Mouse (Mus musculus) liver, postnatal 0 days (tissue): ENCODE data around the gene Foxe3. TPM values are rescaled to one million over a fixed set of nuclear protein-coding genes. Genes with fewer than 3 reads are reported as not detected.
"Not testable (repeated sequence)": the region's sequence is repeated elsewhere in the genome, so short reads cannot be mapped to it uniquely, and the experiment has no call there.

ENCODE experiments used
- ATAC-seq: fragments of 200-750 bp; cut with Nextera tagmentation; 2 replicates; pipeline ENCODE4 v1.8.0; 2017; ENCODE audit warnings: mild to moderate bottlenecking, moderate library complexity
- DNase-seq: peaks from one replicate; pipeline ENCODE4 v3.0.0-alpha.2; 2016
- H3K27ac ChIP-seq: fragments of 300-500 bp; sonication (generic); 2 replicates; pipeline ENCODE4 v1.5.1; 2014; ENCODE audit warnings: antibody characterized with exemption, moderate library complexity, mild to moderate bottlenecking, low read depth
- H3K27me3 ChIP-seq: fragments of 300-500 bp; sonication (generic); 2 replicates; pipeline ENCODE4 v1.6.1; 2014; ENCODE audit warnings: low read length, control low read depth, mixed read lengths; ENCODE audit not compliant: insufficient read depth
- H3K36me3 ChIP-seq: fragments of 300-500 bp; sonication (generic); replicated peaks from 2 replicates; pipeline ENCODE4 v1.6.1; 2014; ENCODE audit warnings: mild to moderate bottlenecking, control low read depth, low read length, moderate library complexity, mixed read lengths; ENCODE audit not compliant: insufficient read depth
- H3K4me1 ChIP-seq: fragments of 300-500 bp; sonication (generic); 2 replicates; pipeline ENCODE4 v1.6.1; 2014; ENCODE audit warnings: antibody characterized with exemption, mild to moderate bottlenecking, control low read depth; ENCODE audit not compliant: insufficient read depth
- H3K4me2 ChIP-seq: fragments of 300-500 bp; sonication (generic); 2 replicates; pipeline ENCODE4 v1.6.1; 2014; ENCODE audit warnings: low read depth, mild to moderate bottlenecking, low read length, moderate library complexity, mixed read lengths
- H3K4me3 ChIP-seq: fragments of 300-500 bp; sonication (generic); 2 replicates; pipeline ENCODE4 v1.5.1; 2014; ENCODE audit warnings: low read depth, low read length
- H3K9ac ChIP-seq: fragments of 300-500 bp; sonication (generic); replicated peaks from 2 replicates; pipeline ENCODE4 v1.6.1; 2014; ENCODE audit warnings: mild to moderate bottlenecking, moderate library complexity
- H3K9me3 ChIP-seq: fragments of 300-500 bp; sonication (generic); 2 replicates; pipeline ENCODE4 v1.6.1; 2016; ENCODE audit warnings: mild to moderate bottlenecking, control low read depth, low read length, mixed read lengths
- CTCF ChIP-seq: sonication (generic); IDR thresholded peaks from 2 replicates; pipeline ENCODE4 v1.5.1; 2016; ENCODE audit warnings: antibody characterized with exemption, low read depth
- EP300 ChIP-seq: IDR thresholded peaks from 2 replicates; pipeline ENCODE4 v1.6.1; 2016; ENCODE audit warnings: antibody characterized with exemption, low read depth, mild to moderate bottlenecking
- WGBS: fragments of 180-500 bp; shearing (Covaris S2); extraction: QIAGEN DNeasy Blood & Tissue Kit; methylation state at CpG from one replicate; pipeline ENCODE4 v1.1.7; 2014; ENCODE audit not compliant: insufficient replicate concordance; 5-methylcytosine and 5-hydroxymethylcytosine counted together
- polyA plus RNA-seq: library from polyadenylated mRNA; unstranded; fragments of >200 nt; fragmentation: Nextera tagmentation; extraction: Ambion mirVana; gene quantifications from 2 replicates; pipeline ENCODE4 v1.2.1, GENCODE M21; 2015

Foxe3 gene
- not detected in 2 replicates for polyA plus RNA-seq

DNA sequence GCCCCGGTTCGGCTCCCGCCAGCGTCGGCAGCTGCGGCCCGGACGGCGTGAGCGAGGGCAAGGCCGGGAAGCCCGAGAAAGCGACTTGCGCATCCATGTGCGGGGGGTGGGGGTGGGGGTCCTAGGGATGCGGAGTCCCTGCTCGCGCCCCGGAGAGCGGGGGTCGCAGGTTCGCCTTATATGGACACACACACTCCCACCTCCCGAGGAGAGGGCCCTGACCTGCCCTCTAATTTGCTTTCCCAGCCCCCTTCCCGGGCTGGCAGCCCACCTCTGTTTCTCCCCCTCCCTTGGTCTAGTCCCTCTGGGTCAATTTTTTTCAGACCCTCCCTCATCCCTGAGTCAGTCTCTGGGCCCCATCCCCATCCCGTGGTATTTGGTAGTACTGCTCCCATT lies at the start of gene Foxe3:
Foxe3 (minus strand) TSS at position 97 of the 396 bp plus-strand sequence.
- Histone ChIP-seq H3K4me3 (peak within 1 kb of the TSS; percentile 28), H3K27me3 (peaks cover 69% of the 10 kb centered on the region), H3K4me1 (no peaks in the 10 kb centered on the region), H3K27ac (no peak within 1 kb of the TSS), H3K36me3 (no peaks in the 10 kb centered on the region), H3K4me2 (peak within 1 kb of the TSS; percentile 56), H3K9ac (no peak within 1 kb of the TSS), H3K9me3 (no peaks in the 10 kb centered on the region)
- DNase-seq (no peak), ATAC-seq (no peak)
- no peak for TF ChIP-seq EP300
- TF ChIP-seq CTCF: no peak
- WGBS: 9% methylated on average over 23 of the region's 25 CpGs

DNA sequence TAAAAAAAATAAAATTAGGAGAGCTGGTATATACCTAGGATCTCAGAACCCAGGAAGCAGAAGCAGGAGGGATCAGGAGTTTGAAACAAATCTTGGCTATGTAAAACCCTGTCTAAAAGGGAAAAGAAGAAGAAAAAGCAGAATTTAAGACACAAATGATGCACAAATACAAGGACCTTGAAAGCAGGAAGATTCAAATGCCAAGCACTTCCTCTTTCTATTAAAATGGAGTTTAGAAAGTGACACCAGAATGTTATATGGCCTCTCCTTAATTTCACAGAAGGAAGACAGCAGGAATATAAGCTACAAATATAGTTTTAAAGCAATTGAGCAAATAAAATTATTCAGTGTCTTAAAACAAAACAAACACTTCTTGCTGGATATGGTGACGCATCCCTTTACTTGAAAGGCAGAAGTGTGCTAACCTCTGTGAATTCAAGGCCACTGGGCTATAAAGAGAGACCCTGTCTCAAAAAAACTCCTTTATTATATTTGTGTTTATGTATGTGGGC lies 47.5 kb upstream of the Foxe3 start:
- Histone ChIP-seq H3K9me3 (no peaks in the 10 kb centered on the region), H3K4me2 (no peak overlapping the region), H3K9ac (no peak overlapping the region), H3K4me1 (0 out of 2 replicates have a peak, but pooled peaks cover 4% of the 10 kb centered on the region), H3K27ac (no peak overlapping the region), H3K36me3 (peaks cover 8% of the 10 kb centered on the region), H3K27me3 (no peaks in the 10 kb centered on the region), H3K4me3 (no peak overlapping the region)
- TF ChIP-seq CTCF: no peak
- no peak for TF ChIP-seq EP300
- DNase-seq (no peak), ATAC-seq (no peak)
- WGBS: 82% methylated on average over 1 of the region's 1 CpGs

DNA sequence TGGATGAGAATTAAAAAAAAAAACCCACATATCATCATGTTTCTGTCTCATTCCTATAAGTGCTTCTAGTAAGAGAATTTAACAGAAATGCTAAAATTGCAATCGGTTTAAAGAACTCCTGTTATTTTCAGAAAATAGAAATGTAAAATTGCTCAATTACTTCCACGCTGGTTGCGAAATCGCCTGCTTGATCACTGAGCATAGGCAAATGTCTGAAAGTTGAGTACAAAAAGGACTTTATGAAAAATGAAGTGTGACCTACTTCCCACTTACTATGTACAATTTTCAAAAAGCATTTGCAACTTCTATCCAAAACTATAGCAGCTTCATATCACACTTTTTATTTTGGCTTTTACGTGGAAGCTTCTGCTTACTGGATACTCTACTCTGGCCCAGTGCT lies 44.9 kb upstream of the Foxe3 start:
- H3K27me3 ChIP-seq: no peaks in the 10 kb centered on the region
- H3K9ac ChIP-seq: no peak overlapping the region
- WGBS: 66% methylated on average over 5 of the region's 5 CpGs
- H3K36me3 ChIP-seq: peaks cover 23% of the 10 kb centered on the region
- no peaks in the 10 kb centered on the region for H3K9me3 ChIP-seq
- no peak for TF ChIP-seq CTCF
- TF ChIP-seq EP300: no peak
- DNase-seq (no peak), ATAC-seq (no peak)
- H3K27ac ChIP-seq: no peak overlapping the region
- H3K4me1 ChIP-seq: 0 out of 2 replicates have a peak, but pooled peaks cover 4% of the 10 kb centered on the region
- H3K4me2 ChIP-seq: no peak overlapping the region
- H3K4me3 ChIP-seq: no peak overlapping the region

DNA sequence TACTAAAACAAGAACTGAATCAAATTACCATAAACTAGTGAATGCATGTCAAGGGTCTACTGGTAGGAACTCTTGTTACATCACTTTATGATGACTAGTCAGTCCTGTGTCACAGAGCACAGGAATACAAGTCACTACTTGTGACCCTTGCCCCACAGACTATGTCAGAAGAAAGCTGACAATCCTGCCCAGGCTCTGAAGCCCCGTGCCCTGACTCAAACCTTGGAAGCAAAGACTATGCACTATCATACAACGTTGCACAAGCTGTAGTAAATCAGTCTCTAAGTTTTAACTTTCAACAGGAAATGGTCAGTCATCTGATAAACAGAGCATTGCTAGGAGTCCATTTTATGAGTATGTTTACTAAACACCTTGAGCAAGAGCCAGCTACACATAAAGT lies 35.1 kb upstream of the Foxe3 start:
- not testable (repeated sequence) for H3K4me2 ChIP-seq, H3K9me3 ChIP-seq, H3K4me3 ChIP-seq, H3K27ac ChIP-seq, H3K9ac ChIP-seq, H3K4me1 ChIP-seq, DNase-seq, H3K27me3 ChIP-seq
- peaks cover 26% of the 10 kb centered on the region for H3K36me3 ChIP-seq
- 58% methylated on average over 2 of the region's 2 CpGs for WGBS
- peak; percentile 92 for ATAC-seq

DNA sequence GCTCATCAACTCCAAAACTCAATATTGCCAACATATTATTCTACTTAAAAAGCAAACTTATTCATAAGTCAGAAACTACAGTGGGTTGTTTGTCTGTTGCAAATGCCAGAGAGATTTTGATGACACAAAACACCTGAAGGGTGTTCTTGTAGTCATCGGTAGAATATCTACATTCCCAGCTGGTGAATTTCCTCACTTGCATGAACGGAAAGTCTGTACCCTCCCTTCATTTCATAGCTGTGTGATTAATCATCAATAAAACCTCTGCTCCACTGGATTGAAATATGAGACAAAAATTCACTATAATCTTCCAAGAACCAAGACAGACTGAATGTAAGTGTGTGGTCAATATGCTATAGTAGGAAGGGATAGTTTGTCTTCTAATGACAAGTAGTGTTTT lies 33.7 kb upstream of the Foxe3 start:
- Histone ChIP-seq H3K4me3 (no peak overlapping the region), H3K4me1 (no peaks in the 10 kb centered on the region), H3K4me2 (no peak overlapping the region), H3K36me3 (peaks cover 17% of the 10 kb centered on the region), H3K27me3 (no peaks in the 10 kb centered on the region), H3K9ac (no peak overlapping the region), H3K27ac (no peak overlapping the region), H3K9me3 (no peaks in the 10 kb centered on the region)
- 85% methylated on average over 2 of the region's 2 CpGs for WGBS
- ATAC-seq (no peak), DNase-seq (no peak)
- TF ChIP-seq CTCF: no peak
- no peak for TF ChIP-seq EP300

DNA sequence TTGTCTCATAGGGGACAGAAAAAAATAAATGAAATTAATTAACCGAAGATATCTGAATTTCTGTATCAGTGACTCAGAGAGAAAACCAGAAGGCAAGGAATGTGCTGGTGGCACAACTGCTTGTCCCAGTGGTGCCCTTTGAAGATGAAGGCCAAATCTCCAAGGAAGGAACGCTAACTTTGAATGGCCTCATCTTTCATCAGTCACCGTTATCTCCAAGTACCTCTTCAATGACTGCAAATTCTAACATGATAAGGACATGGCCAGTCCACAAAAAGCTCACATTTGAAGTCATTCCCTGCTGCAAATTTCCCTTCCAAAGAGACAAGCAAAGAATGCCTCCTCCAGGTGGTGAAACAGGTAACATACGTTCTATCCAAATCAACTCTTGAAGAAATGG lies 33.0 kb upstream of the Foxe3 start:
- no peak overlapping the region for H3K4me3 ChIP-seq
- H3K9ac ChIP-seq: no peak overlapping the region
- H3K36me3 ChIP-seq: peaks cover 13% of the 10 kb centered on the region
- DNase-seq (no peak), ATAC-seq (no peak)
- WGBS: 90% methylated on average over 4 of the region's 4 CpGs
- no peak for TF ChIP-seq CTCF
- no peak for TF ChIP-seq EP300
- no peak overlapping the region for H3K4me2 ChIP-seq
- H3K9me3 ChIP-seq: no peaks in the 10 kb centered on the region
- no peak overlapping the region for H3K27ac ChIP-seq
- H3K4me1 ChIP-seq: no peaks in the 10 kb centered on the region
- no peaks in the 10 kb centered on the region for H3K27me3 ChIP-seq

DNA sequence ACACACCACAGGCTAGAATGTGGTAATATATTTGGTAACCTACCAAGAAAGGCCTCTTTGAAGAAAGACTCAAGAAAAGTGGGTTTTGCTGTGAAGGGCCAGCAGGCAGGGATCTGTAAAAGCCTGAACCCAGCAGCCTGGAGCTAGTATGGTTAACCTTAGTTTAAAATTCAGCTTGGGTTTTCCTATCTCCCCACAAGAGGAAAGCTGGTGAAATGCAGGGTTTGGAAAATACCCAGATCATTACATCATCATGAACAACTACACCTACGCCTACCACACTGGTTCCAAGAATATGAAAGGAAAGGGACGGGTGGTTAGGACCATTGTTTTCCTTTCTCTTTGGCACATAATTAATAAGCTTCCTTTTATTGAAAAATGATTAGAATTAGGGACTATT lies 32.4 kb upstream of the Foxe3 start:
- no peak overlapping the region for H3K4me2 ChIP-seq
- no peaks in the 10 kb centered on the region for H3K4me1 ChIP-seq
- no peak overlapping the region for H3K27ac ChIP-seq
- DNase-seq: no peak
- H3K9me3 ChIP-seq: no peaks in the 10 kb centered on the region
- no peak overlapping the region for H3K4me3 ChIP-seq
- H3K27me3 ChIP-seq: no peaks in the 10 kb centered on the region
- ATAC-seq: no peak
- no peak overlapping the region for H3K9ac ChIP-seq
- 69% methylated on average over 2 of the region's 2 CpGs for WGBS
- TF ChIP-seq CTCF: no peak
- TF ChIP-seq EP300: no peak
- peaks cover 13% of the 10 kb centered on the region for H3K36me3 ChIP-seq
